Mouse (Mus musculus): ENCODE data around the gene Cdkl4. TPM values are rescaled to one million over a fixed set of nuclear protein-coding genes. Genes with fewer than 3 reads are reported as not detected.
A peak's percentile ranks its signal among the peaks of the same experiment; 100 is the strongest.

Cdkl4 gene
- polyA plus RNA-seq, 1 experiment from 2014 or later = 0.37 TPM

- no peak for ATAC-seq (ENCODE audit: insufficient read depth)
- H3K4me1 ChIP-seq (ENCODE audit: insufficient read depth) = no peaks in the 10 kb centered on the region
- H3K27me3 ChIP-seq (ENCODE audit: insufficient read depth, low read length) = no peaks in the 10 kb centered on the region
- TF ChIP-seq CTCF (IDR thresholded peaks at IDR 0.05; ENCODE audit: low read depth) = no peak
- H3K4me3 ChIP-seq (ENCODE audit: low read depth, low read length) = no peak overlapping the region
- no peak for DNase-seq
- WGBS = 80% methylated on average over 8 of the region's 8 CpGs
- no peaks in the 10 kb centered on the region for H3K9me3 ChIP-seq (ENCODE audit: low read depth, low read length)
- no peak overlapping the region for H3K27ac ChIP-seq (ENCODE audit: low read depth)
- no peak overlapping the region for H3K9ac ChIP-seq
- no peaks in the 10 kb centered on the region for H3K36me3 ChIP-seq (ENCODE audit: insufficient read depth)
- H3K4me2 ChIP-seq = no peak overlapping the region
These were observed 80.9 kb downstream of the Cdkl4 start for GRCm38 (mm10) chr17:80496607-80497170.

GRCm38 (mm10) chr17:80496185-80496584 lies 81.4 kb downstream of the Cdkl4 start:
- H3K27me3 ChIP-seq (ENCODE audit: insufficient read depth, low read length) = no peaks in the 10 kb centered on the region

GRCm38 (mm10) chr17:80493891-80494290 lies 83.7 kb downstream of the Cdkl4 start:
- ATAC-seq (ENCODE audit: insufficient read depth) = no peak
- no peak for TF ChIP-seq CTCF (IDR thresholded peaks at IDR 0.05; ENCODE audit: low read depth)
- H3K36me3 ChIP-seq (ENCODE audit: insufficient read depth) = no peaks in the 10 kb centered on the region
- H3K4me1 ChIP-seq (ENCODE audit: insufficient read depth) = peaks cover 5% of the 10 kb centered on the region
- no peak overlapping the region for H3K27ac ChIP-seq (ENCODE audit: low read depth)
- H3K27me3 ChIP-seq (ENCODE audit: insufficient read depth, low read length) = no peaks in the 10 kb centered on the region
- no peak overlapping the region for H3K4me3 ChIP-seq (ENCODE audit: low read depth, low read length)
- DNase-seq = no peak
- no peak overlapping the region for H3K4me2 ChIP-seq
- no peaks in the 10 kb centered on the region for H3K9me3 ChIP-seq (ENCODE audit: low read depth, low read length)
- H3K9ac ChIP-seq = no peak overlapping the region
- 79% methylated on average over 1 of the region's 1 CpGs for WGBS

More at GRCm38 (mm10) chr17:80496185-80496584, 81.4 kb downstream of the Cdkl4 start:
- ATAC-seq (ENCODE audit: insufficient read depth) (no peak), DNase-seq (no peak)
- H3K9me3 ChIP-seq (ENCODE audit: low read depth, low read length) = no peaks in the 10 kb centered on the region
- H3K27ac ChIP-seq (ENCODE audit: low read depth) = no peak overlapping the region
- no peak overlapping the region for H3K4me2 ChIP-seq
- no peak for TF ChIP-seq CTCF (IDR thresholded peaks at IDR 0.05; ENCODE audit: low read depth)
- 75% methylated on average over 6 of the region's 6 CpGs for WGBS
- no peaks in the 10 kb centered on the region for H3K36me3 ChIP-seq (ENCODE audit: insufficient read depth)
- H3K4me3 ChIP-seq (ENCODE audit: low read depth, low read length) = no peak overlapping the region
- no peaks in the 10 kb centered on the region for H3K4me1 ChIP-seq (ENCODE audit: insufficient read depth)
- no peak overlapping the region for H3K9ac ChIP-seq

GRCm38 (mm10) chr17:80492811-80493210 lies 84.8 kb downstream of the Cdkl4 start:
- ATAC-seq (ENCODE audit: insufficient read depth) (no peak), DNase-seq (no peak)
- Histone ChIP-seq H3K4me2 (no peak overlapping the region), H3K27ac (ENCODE audit: low read depth) (no peak overlapping the region), H3K36me3 (ENCODE audit: insufficient read depth) (no peaks in the 10 kb centered on the region), H3K4me3 (ENCODE audit: low read depth, low read length) (no peak overlapping the region), H3K27me3 (ENCODE audit: insufficient read depth, low read length) (no peaks in the 10 kb centered on the region), H3K4me1 (ENCODE audit: insufficient read depth) (peaks cover 6% of the 10 kb centered on the region), H3K9me3 (ENCODE audit: low read depth, low read length) (no peaks in the 10 kb centered on the region), H3K9ac (no peak overlapping the region)
- TF ChIP-seq CTCF (IDR thresholded peaks at IDR 0.05; ENCODE audit: low read depth) = no peak
- WGBS = 77% methylated on average over 4 of the region's 4 CpGs

- no peaks in the 10 kb centered on the region for H3K27me3 ChIP-seq (ENCODE audit: insufficient read depth, low read length)
- no peak overlapping the region for H3K9ac ChIP-seq
- ATAC-seq (ENCODE audit: insufficient read depth) (no peak), DNase-seq (no peak)
- H3K4me1 ChIP-seq (ENCODE audit: insufficient read depth) = peaks cover 6% of the 10 kb centered on the region
- TF ChIP-seq CTCF (IDR thresholded peaks at IDR 0.05; ENCODE audit: low read depth) = no peak
- no peak overlapping the region for H3K4me3 ChIP-seq (ENCODE audit: low read depth, low read length)
- no peak overlapping the region for H3K27ac ChIP-seq (ENCODE audit: low read depth)
- H3K9me3 ChIP-seq (ENCODE audit: low read depth, low read length) = no peaks in the 10 kb centered on the region
- H3K36me3 ChIP-seq (ENCODE audit: insufficient read depth) = no peaks in the 10 kb centered on the region
- 90% methylated on average over 4 of the region's 4 CpGs for WGBS
- no peak overlapping the region for H3K4me2 ChIP-seq
These were observed 85.3 kb downstream of the Cdkl4 start for GRCm38 (mm10) chr17:80492274-80492673.

- TF ChIP-seq CTCF (IDR thresholded peaks at IDR 0.05; ENCODE audit: low read depth) = no peak
- WGBS = 52% methylated on average over 5 of the region's 5 CpGs
- Histone ChIP-seq H3K27ac (ENCODE audit: low read depth) (no peak overlapping the region), H3K4me3 (ENCODE audit: low read depth, low read length) (no peak overlapping the region), H3K9me3 (ENCODE audit: low read depth, low read length) (no peaks in the 10 kb centered on the region), H3K4me1 (ENCODE audit: insufficient read depth) (peaks cover 6% of the 10 kb centered on the region), H3K4me2 (no peak overlapping the region), H3K36me3 (ENCODE audit: insufficient read depth) (no peaks in the 10 kb centered on the region), H3K9ac (no peak overlapping the region), H3K27me3 (ENCODE audit: insufficient read depth, low read length) (no peaks in the 10 kb centered on the region)
- no peak for ATAC-seq (ENCODE audit: insufficient read depth)
- no peak for DNase-seq
These were observed 87.4 kb downstream of the Cdkl4 start for GRCm38 (mm10) chr17:80490166-80490565.

GRCm38 (mm10) chr17:80488918-80489317 lies 88.7 kb downstream of the Cdkl4 start:
- H3K4me2 ChIP-seq = no peak overlapping the region
- H3K4me3 ChIP-seq (ENCODE audit: low read depth, low read length) = no peak overlapping the region
- ATAC-seq (ENCODE audit: insufficient read depth) = peak; percentile 64
- no peak for TF ChIP-seq CTCF (IDR thresholded peaks at IDR 0.05; ENCODE audit: low read depth)
- no peaks in the 10 kb centered on the region for H3K27me3 ChIP-seq (ENCODE audit: insufficient read depth, low read length)
- H3K27ac ChIP-seq (ENCODE audit: low read depth) = peak overlapping the region; percentile 62; the same call in 1 of the 2 replicates
- no peaks in the 10 kb centered on the region for H3K9me3 ChIP-seq (ENCODE audit: low read depth, low read length)
- 45% methylated on average over 3 of the region's 3 CpGs for whole genome bisulfite sequencing
- H3K9ac ChIP-seq = no peak overlapping the region
- peak; percentile 83 for DNase-seq
- H3K36me3 ChIP-seq (ENCODE audit: insufficient read depth) = no peaks in the 10 kb centered on the region
- H3K4me1 ChIP-seq (ENCODE audit: insufficient read depth) = peaks cover 6% of the 10 kb centered on the region
